ENCODE assay signal across 8 mouse cellular contexts in the genomic region with DNA sequence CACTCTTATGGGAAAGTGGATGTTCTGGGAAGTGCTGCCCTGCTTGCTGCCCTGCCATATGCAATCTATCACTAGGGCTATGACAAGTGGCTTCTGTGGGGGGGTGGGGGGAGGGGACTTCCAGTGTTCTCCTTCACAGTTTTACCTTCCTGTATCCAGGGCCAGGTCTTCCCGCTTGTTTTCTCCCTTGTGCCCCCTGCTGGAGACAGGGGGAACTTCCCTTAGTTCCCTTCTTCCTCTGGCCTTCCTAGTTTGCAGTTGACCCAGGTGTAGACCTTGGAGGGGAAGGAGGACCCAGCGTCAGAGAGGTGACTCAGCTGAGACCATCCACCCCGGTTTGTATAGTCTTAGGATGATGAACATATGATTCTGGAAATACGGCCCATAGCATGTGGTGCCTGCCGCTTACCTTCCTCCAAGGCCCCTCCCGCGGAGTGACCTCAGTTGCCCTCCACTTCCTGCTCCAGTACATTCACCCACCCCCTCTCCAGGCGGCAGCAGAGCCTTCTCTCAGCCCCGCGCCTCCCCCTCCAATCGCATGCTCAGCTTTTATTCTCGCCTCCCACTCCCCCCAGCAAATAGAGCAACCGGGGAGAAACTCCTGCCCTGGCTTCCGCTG. TPM values are rescaled to one million over a fixed set of nuclear protein-coding genes. Genes with fewer than 3 reads are reported as not detected.
DNase-seq lines count a peak whose midpoint lies in the region; ATAC-seq lines count a peak whose summit lies in the region.

No protein-coding gene starts in this region.

- 29% methylated on average over 12 of the region's 14 CpGs for WGBS in hindbrain, embryonic 11.5 days
- WGBS in hindbrain, embryonic 16.5 days = 31% methylated on average over 14 of the region's 14 CpGs

- no peak for ATAC-seq in hindbrain, embryonic 11.5 days (ENCODE audit: low FRiP score)
- no peak for ATAC-seq in hindbrain, embryonic 16.5 days

- DNase-seq in hindbrain, embryonic 11.5 days (ENCODE audit: low spot score) = peak; percentile 73
- peak; percentile 19 to 20 for DNase-seq in B cell, adult 2 months
- DNase-seq in T-cell, adult 2 months (ENCODE audit: low spot score) = peak; percentile 8
- DNase-seq in forelimb bud, embryonic 11.5 days (ENCODE audit: low read depth, low spot score) = peak; percentile 63
- peak; percentile 40 to 76 for DNase-seq in left cerebral cortex, postnatal 25 days (ENCODE audit: low spot score in 2 of 2)
- DNase-seq in right cerebral cortex, postnatal 14 days = peak; percentile 60
- DNase-seq in spleen, postnatal 4 days (ENCODE audit: low spot score in 2 of 2) = no peak

- no peaks in the 10 kb centered on the region for H3K4me1 ChIP-seq in hindbrain, embryonic 11.5 days (replicated peaks; ENCODE audit: control insufficient read depth, insufficient read depth, low read length)
- peaks cover 5% of the 10 kb centered on the region for H3K4me1 ChIP-seq in hindbrain, embryonic 16.5 days (ENCODE audit: control insufficient read depth, insufficient read depth, low read depth, low read length)

- intact Hi-C loops in left cerebral cortex, postnatal 25 days (cut with DNase I) = loop anchor here (5.0 kb wide), 1 partner anchor 131 kb away; no protein-coding TSS in a partner anchor

- no peak overlapping the region for H3K4me3 ChIP-seq in hindbrain, embryonic 11.5 days (ENCODE audit: low read depth, low read length)
- no peak overlapping the region for H3K4me3 ChIP-seq in hindbrain, embryonic 16.5 days (ENCODE audit: low read length)

- H3K36me3 ChIP-seq in hindbrain, embryonic 11.5 days (ENCODE audit: control insufficient read depth, insufficient read depth, low read length) = no peaks in the 10 kb centered on the region
- H3K36me3 ChIP-seq in hindbrain, embryonic 16.5 days (ENCODE audit: control insufficient read depth, insufficient read depth, low read length) = no peaks in the 10 kb centered on the region

- H3K27me3 ChIP-seq in hindbrain, embryonic 11.5 days (ENCODE audit: control insufficient read depth, insufficient read depth, low read length) = peaks cover 7% of the 10 kb centered on the region
- H3K27me3 ChIP-seq in hindbrain, embryonic 16.5 days (replicated peaks; ENCODE audit: control insufficient read depth, insufficient read depth, low read length) = 0 out of 2 replicates have a peak, but pooled peaks cover 2% of the 10 kb centered on the region

- H3K4me2 ChIP-seq in hindbrain, embryonic 11.5 days (replicated peaks; ENCODE audit: low read depth, low read length) = peak overlapping the region; percentile 7; the same call in 1 of the 2 replicates
- no peak overlapping the region for H3K4me2 ChIP-seq in hindbrain, embryonic 16.5 days (ENCODE audit: low read length)

- no peaks in the 10 kb centered on the region for H3K9me3 ChIP-seq in hindbrain, embryonic 11.5 days (ENCODE audit: control insufficient read depth, low read length)
- H3K9me3 ChIP-seq in hindbrain, embryonic 16.5 days (ENCODE audit: control insufficient read depth, low read length) = no peaks in the 10 kb centered on the region

- H3K9ac ChIP-seq in hindbrain, embryonic 11.5 days (ENCODE audit: low read depth, low read length) = no peak overlapping the region
- H3K9ac ChIP-seq in hindbrain, embryonic 16.5 days (ENCODE audit: low read depth, low read length) = no peak overlapping the region

- H3K27ac ChIP-seq in hindbrain, embryonic 11.5 days (ENCODE audit: low read depth, low read length) = no peak overlapping the region
- no peak overlapping the region for H3K27ac ChIP-seq in hindbrain, embryonic 16.5 days (ENCODE audit: low read depth, low read length)

RNA-seq across cellular contexts. Expression of a gene that starts 4.5 kb away (rescaled TPM):
- polyA plus RNA-seq in hindbrain, embryonic 11.5 days (2014; fragmentation: Nextera tagmentation; extraction: Ambion mirVana) = 11.0 and 11.7 TPM in 2 replicates
- 38.3 and 40.1 TPM in 2 replicates for polyA plus RNA-seq in hindbrain, embryonic 16.5 days (2015; fragmentation: Nextera tagmentation; extraction: Ambion mirVana)
- 100 to 1,000 TPM; 295 to 302 TPM for total RNA-seq in left cerebral cortex, postnatal 25 days (2021)

RNA-seq across cellular contexts. Expression of a gene that starts 32.1 kb away (rescaled TPM):
- 91.3 and 107 TPM in 2 replicates for polyA plus RNA-seq in hindbrain, embryonic 11.5 days (2014; fragmentation: Nextera tagmentation; extraction: Ambion mirVana)
- 59.3 and 62.3 TPM in 2 replicates for polyA plus RNA-seq in hindbrain, embryonic 16.5 days (2015; fragmentation: Nextera tagmentation; extraction: Ambion mirVana)
- 10 to 100 TPM; 66.0 to 69.3 TPM for total RNA-seq in left cerebral cortex, postnatal 25 days (2021)

RNA-seq across cellular contexts. Expression of a gene that starts 32.6 kb away (rescaled TPM):
- 1.2 and 1.8 TPM in 2 replicates for polyA plus RNA-seq in hindbrain, embryonic 11.5 days (2014; fragmentation: Nextera tagmentation; extraction: Ambion mirVana)
- polyA plus RNA-seq in hindbrain, embryonic 16.5 days (2015; fragmentation: Nextera tagmentation; extraction: Ambion mirVana) = 2.6 and 2.9 TPM in 2 replicates
- total RNA-seq in left cerebral cortex, postnatal 25 days (2021) = 1 to 10 TPM; 6.9 to 7.1 TPM

Comparison
In these comparisons a context has a peak if more than half of its experiments do, and no peak if none do; other contexts are left out.
1. DNase-seq: peak in hindbrain, embryonic 11.5 days (single experiment), B cell, adult 2 months (2 of 2), T-cell, adult 2 months (single experiment), forelimb bud, embryonic 11.5 days (single experiment), left cerebral cortex, postnatal 25 days (2 of 2) and right cerebral cortex, postnatal 14 days (single experiment); none in spleen, postnatal 4 days (0 of 2).